Mouse (Mus musculus) brain, embryonic 14.5 days (tissue): ENCODE measurements around the gene Sgk1.

Source experiments
- CTCF ChIP-seq: fragments of 200-500 bp; IDR thresholded peaks from 2 replicates; pipeline ENCODE4 v1.5.1; 2012; ENCODE audit warnings: inconsistent platforms, mild to moderate bottlenecking, moderate library complexity, borderline replicate concordance; ENCODE audit not compliant: insufficient read depth, insufficient read length; ENCODE audit errors: extremely low read depth
- POLR2A ChIP-seq: fragments of 200-500 bp; IDR thresholded peaks from 2 replicates; pipeline ENCODE4 v1.6.1; 2012; ENCODE audit warnings: mild to moderate bottlenecking, inconsistent platforms, borderline replicate concordance; ENCODE audit not compliant: poor library complexity, insufficient read depth, insufficient read length, severe bottlenecking; ENCODE audit errors: extremely low read depth

- no peak for TF ChIP-seq POLR2A
- TF ChIP-seq CTCF = peak; percentile 52; the same call in 1 of the 2 replicates
Observed at GRCm38 (mm10) chr10:21995221-21995620, 113.2 kb downstream of the Sgk1 start.
